Mouse (Mus musculus): ENCODE measurements around the gene Rpl3l.

Rpl3l gene

DNA sequence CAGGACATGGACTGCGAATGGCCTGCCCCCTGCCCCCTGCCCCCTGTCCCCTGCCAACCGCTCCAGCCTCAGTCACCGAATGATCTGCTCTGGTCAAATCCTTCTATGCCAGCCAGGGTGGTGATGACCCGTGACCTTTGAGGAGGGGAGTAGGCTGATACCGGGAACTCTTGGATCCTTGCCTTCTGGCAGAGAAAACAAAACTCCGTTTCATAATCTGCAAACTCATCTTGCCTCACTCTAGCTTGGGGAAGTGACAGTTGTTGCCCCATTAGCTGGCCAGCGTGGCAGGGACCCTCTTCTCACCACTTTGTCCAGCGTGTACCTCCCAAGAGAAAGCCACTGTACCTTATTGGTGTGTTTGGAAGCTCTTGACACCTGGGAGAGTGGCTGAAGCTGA lies 14.7 kb downstream of the Rpl3l start:
- in situ Hi-C loops (cut with MseI, MboI): no loop called here

DNA sequence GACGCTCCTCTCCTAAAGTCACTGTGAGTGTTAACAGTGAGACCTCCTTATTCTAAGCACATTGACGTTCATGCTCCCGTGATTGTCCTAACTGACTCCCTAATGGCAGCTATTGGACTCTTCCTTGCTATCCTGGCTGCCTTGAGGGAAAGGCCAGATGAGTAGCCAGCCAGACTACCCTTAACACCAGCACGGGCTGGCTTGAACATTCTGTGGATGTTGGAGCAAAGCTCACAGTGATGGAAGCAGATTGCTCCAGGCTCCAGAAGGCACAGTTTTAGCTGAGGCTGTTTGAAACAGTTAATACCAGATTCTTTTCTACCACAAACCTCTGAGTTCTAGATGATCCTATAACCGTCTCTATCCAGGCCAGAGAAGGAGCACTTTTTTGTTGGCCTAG lies 16.3 kb downstream of the Rpl3l start:
- in situ Hi-C loops (cut with MseI, MboI): no loop called here

DNA sequence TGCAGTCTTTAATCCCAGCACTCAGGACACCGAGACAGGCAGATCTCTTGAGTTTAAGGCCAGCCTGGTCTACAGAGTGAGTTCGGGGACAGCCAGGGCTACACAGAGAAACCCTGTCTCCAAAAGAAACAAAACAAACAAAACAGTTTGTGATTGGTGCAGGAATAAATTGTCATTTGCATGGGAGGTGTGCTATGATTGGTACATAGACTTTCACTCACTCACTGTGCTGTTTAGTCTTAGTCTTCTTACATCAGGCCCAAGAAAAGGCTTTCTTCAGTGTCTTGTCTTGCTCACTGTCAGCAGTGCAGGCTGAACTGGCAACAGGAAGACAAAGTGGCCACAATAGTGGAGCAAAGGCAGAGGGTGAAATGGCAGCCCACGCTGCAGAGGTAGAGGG lies 16.8 kb downstream of the Rpl3l start:
- in situ Hi-C loops (cut with MseI, MboI): no loop called here

- in situ Hi-C loops (cut with MseI, MboI): loop anchor here (5.0 kb wide), 2 partner anchors 76 to 86 kb away; no protein-coding TSS in a partner anchor
Observed at GRCm38 (mm10) chr17:24745526-24746497, 18.2 kb downstream of the Rpl3l start.

GRCm38 (mm10) chr17:24746986-24747385 lies 19.4 kb downstream of the Rpl3l start:
- in situ Hi-C loops (cut with MseI, MboI): loop anchor here (5.0 kb wide), 2 partner anchors 75 to 85 kb away; no protein-coding TSS in a partner anchor

GRCm38 (mm10) chr17:24751528-24751927 lies 23.9 kb downstream of the Rpl3l start:
- in situ Hi-C loops (cut with MseI, MboI): no loop called here

DNA sequence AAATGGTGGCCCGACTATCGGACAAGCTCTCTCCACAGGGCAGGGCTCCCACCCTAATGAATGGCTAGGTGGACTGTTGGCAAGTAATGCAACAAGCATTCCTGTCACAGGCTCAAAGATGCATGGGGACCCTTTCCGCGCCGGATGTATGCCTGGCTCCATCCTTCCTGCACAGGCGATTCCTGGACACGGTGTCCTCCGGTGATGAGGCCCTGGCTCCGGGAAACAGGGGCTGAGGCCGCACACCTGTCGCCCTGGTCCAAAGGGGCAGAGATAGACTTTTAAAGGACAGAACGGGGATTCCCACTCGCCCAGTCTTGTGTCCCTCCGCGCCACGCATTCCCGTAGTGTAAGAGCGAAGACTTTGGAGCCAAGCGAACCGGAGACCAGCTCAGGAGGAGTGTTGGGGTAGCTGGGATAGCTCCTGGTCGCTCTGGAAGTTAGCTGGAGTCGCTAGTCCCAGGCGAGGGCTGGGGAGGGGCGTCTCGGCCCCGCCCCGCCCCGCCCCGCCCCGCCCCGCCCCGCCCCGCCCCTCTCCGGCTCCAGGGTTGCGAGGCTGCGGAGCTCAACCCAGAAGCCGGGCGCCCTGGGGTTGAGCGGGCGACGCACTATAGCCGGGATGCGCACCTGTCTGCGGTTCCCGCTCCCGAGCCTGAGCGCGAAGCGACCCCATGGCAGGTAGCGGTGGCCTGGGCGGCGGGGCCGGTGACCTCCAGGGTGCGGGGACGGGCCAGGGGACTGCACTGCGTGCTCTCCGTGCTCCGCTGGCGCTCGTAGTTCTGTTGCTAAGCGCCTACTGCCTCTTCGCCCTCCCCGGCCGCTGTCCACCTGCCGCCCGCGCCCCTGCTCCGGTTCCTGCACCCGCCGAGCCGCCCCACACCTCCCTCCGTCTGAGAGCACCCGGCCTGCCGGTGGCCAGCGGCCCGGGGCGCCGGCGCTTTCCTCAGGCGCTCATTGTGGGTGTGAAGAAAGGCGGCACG lies 25.1 kb downstream of the Rpl3l start, which contains the start of gene Hs3st6:
Gene Hs3st6 (plus strand): TSS at position 574 of the 980 bp plus-strand sequence.
- in situ Hi-C loops (cut with MseI, MboI): no loop called here

DNA sequence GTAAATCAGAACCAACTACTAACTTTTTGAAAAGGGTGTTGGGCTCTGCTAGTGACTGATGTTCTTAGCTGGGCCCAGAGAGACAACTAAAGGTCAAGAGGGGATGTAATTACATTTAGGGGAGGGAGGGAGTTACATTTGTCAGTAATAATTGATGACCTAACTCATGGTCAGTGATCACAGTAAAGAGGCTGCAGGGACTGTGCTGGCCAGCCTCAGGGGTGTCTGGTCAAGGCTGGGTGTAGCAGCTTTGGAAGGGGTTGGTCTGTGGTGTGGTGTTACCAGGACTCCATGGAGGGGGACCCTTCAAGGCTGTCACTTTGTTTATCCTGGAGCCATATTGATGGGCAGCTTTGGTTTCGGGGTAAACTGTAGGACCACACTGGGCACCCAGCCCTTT lies 29.8 kb downstream of the Rpl3l start:
- in situ Hi-C loops (cut with MseI, MboI): no loop called here

DNA sequence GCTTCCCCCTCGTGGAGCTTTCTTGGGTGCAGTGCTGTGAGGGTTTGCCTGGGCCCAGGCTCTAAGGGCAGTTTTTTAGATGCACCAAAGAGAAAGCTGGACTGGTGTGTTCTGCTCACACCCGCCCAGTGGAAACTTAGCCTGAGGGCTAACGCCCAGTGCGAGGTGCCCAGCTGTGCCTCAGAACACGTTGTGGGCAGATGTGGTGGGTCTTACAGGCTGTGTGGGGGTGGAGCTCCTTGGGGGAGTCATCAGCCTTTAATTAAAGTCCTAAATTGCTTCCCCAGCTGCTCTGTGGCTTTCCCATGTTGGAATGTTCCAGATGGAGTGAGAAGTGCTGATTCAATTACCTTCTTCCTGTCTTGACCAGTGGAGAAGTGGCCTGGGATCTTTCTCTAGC lies 33.5 kb downstream of the Rpl3l start:
- in situ Hi-C loops (cut with MseI, MboI): no loop called here

DNA sequence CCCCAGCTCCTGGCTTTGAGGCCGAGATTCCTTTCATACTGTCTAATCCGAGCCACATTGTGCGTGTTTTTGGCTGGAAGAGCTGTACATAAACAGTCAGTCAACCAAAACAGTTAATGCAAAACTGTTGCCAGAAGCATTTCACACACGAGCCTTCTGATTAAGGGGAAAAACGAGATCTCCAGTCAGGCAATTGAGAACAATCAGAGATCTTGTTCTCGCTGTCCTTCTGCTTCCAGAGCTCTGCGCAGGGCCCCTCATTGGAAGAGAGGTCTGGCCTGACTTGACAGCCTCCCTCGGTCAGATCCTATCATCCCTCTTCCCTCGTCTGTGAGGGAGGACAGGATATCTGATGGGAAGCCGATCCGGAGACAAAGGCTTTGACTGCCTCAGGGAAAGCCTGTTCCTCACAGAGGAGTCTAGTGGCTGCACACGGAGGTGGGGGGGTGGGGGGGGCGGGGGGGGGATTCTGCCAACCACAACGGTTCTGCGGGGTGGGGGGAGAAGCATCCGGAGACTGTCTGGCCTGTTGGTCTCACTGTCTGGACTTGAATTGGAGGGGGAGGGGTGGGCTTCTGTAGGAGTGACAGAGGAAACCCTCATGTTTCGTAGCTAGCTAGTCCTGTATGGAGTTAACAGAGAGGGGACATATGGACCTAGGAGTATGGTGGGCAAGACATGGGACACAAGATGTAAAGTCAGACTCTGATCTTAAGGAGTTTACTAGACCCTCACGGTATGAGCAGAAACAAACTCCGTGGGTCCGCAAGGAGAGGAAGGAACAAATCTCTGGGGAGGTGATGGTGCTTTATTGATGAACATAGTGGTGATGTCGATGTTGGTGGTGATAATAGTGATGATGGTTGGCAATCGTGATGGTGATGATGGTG lies 37.6 kb downstream of the Rpl3l start:
- in situ Hi-C loops (cut with MseI, MboI): no loop called here

- in situ Hi-C loops (cut with MseI, MboI): no loop called here
Observed at GRCm38 (mm10) chr17:24766266-24766875, 38.8 kb downstream of the Rpl3l start.

- in situ Hi-C loops (cut with MseI, MboI): no loop called here
Observed at GRCm38 (mm10) chr17:24769146-24769545, 41.5 kb downstream of the Rpl3l start.

GRCm38 (mm10) chr17:24773241-24773640 lies 45.6 kb downstream of the Rpl3l start:
- in situ Hi-C loops (cut with MseI, MboI): no loop called here

- in situ Hi-C loops (cut with MseI, MboI): no loop called here
Observed at GRCm38 (mm10) chr17:24775173-24775572, 47.6 kb downstream of the Rpl3l start.

- in situ Hi-C loops (cut with MseI, MboI): no loop called here
Observed at GRCm38 (mm10) chr17:24777073-24777472, 49.5 kb downstream of the Rpl3l start.

DNA sequence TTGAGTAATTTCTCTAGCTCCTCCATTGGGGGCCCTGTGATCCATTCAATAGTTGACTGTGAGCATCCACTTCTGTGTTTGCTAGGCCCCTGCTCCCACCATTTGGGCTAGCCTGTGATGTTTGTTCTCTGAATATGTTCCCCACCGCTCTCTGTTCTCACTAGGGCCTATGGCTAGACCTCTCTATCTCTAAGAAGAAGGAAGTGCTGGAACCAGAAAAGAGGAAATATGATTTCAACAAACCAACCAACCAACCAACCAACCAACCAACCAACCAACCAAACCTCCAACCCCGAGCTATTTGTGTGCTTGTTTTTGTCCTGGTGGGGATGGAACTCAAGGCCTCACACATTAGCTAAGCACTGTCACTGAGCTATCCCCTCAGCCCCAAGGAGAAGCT lies 53.2 kb downstream of the Rpl3l start:
- in situ Hi-C loops (cut with MseI, MboI): no loop called here
